Mouse (Mus musculus) liver, adult 2 months (tissue): Measurements from ENCODE around the gene Cdc14a.

Experiments used
- CTCF ChIP-seq: fragments of 200-500 bp; IDR thresholded peaks from 2 replicates; pipeline ENCODE4 v1.5.1; 2011; ENCODE audit warnings: low read depth, low read length, control low read depth
- POLR2A ChIP-seq: fragments of 200-500 bp; IDR thresholded peaks from 2 replicates; pipeline ENCODE4 v1.6.1; 2011; ENCODE audit warnings: low read length, control low read depth; ENCODE audit not compliant: insufficient read depth; ENCODE audit errors: extremely low read depth

DNA sequence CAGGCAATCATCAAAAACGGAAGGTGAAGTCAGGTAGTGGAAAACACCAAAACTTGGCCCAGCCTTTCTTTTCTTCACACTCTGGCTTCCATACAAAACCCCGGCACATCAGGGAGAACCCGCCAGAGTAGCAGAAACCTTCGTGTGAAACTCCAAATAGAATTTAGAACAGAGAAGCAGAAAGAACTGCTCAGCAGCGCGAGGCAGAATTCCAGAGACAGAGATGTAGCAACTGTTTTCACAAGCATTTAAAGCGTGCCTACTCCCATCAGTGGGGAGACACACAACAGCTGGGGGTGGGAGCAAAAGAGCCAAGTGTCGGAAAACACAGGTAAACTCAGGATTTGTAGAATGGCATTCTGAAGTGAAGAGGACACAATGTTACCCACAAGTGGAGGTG, 125.8 kb downstream of the Cdc14a start:
- TF ChIP-seq POLR2A: no peak
- TF ChIP-seq CTCF: no peak
